Mouse (Mus musculus): ENCODE results near the gene Hist1h2bp.
A peak's percentile ranks its signal among the peaks of the same experiment; 100 is the strongest.

The Hist1h2bp gene

DNA sequence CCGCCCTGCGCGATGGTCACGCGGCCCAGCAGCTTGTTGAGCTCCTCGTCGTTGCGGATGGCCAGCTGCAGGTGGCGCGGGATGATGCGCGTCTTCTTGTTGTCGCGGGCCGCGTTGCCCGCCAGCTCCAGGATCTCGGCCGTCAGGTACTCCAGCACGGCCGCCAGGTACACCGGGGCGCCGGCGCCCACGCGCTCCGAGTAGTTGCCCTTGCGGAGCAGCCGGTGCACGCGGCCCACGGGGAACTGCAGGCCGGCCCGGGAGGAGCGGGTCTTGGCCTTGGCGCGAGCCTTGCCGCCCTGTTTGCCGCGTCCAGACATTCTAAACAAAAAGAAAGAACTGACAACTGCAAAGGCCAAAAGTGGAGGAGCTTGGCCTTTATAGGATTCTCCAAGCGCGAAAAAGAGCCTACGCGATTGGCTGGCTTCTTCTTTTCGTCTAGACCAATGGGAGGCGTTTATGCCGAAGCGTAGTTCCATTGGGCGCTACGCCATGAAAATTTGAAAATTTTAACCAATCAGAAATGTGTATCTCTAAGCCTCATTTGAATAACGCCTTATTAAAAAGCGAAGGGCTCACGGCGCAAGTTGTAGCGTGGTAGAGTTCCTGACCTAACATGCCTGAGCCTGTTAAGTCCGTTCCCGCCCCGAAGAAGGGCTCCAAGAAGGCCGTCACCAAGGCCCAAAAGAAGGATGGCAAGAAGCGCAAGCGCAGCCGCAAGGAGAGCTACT lies at the start of gene Hist1h2bp, which contains the start of gene Hist1h2an:
Hist1h2bp (plus strand) TSS at position 563 of the 731 bp plus-strand sequence.
Hist1h2an (minus strand) TSS at position 320 of the 731 bp plus-strand sequence.
- peak; percentile 99 for DNase-seq (ENCODE audit: low read depth)

DNA sequence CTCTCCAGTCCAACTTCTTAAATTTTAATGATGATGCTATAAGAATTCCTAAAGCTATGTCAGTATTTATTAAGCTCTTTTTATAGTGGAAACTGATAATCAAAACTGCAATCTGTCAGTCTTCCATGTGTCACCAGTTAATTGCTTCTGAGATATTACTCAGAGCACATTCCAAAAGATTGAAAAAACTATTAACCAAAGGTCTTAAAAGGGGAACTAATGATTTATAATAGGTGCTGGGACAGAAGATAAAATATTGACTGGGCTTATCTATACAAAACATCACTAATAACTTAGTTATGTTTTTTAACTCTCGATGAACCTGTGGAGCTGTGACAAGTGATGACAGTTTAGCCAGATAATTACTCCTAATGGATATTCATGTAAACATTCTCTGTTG lies 42.3 kb upstream of the Hist1h2bp start:
- no peak for DNase-seq (ENCODE audit: low read depth)

DNA sequence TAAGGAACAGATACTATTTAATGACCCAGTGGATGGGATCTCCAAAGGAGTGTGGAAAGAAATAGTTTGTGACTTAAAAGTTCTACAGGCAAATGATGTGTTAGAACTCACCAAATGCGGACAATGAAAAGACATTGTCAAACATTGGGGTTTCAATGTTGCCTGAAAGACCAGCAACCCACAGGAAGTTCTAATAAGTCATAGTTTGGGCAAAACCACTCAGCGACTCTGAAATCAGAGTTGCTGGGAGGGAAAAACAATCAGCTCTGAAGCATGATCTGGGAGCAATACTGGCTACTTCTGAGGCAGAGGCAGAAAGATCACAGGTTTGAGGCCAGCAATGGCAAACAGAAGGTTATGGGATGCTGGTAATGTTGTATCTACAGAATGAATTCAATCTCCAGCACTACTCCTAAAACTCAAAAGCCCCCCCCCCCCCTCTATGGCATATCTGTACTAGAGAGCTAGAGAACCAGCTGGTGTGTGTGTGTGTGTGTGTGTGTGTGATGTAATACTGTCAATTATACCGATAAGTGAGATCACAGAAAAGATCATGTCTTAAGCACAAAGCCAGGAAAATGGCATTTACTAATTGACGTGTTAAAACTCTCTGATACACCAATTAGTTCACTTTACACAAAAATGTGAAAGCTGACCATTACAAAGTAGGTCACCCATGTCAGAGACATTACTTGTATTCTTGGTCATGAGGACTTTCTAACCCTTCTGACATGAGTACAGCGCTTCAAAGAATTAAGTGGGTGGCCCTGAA lies 37.7 kb upstream of the Hist1h2bp start:
- DNase-seq (ENCODE audit: low read depth) = peak; percentile 86

DNA sequence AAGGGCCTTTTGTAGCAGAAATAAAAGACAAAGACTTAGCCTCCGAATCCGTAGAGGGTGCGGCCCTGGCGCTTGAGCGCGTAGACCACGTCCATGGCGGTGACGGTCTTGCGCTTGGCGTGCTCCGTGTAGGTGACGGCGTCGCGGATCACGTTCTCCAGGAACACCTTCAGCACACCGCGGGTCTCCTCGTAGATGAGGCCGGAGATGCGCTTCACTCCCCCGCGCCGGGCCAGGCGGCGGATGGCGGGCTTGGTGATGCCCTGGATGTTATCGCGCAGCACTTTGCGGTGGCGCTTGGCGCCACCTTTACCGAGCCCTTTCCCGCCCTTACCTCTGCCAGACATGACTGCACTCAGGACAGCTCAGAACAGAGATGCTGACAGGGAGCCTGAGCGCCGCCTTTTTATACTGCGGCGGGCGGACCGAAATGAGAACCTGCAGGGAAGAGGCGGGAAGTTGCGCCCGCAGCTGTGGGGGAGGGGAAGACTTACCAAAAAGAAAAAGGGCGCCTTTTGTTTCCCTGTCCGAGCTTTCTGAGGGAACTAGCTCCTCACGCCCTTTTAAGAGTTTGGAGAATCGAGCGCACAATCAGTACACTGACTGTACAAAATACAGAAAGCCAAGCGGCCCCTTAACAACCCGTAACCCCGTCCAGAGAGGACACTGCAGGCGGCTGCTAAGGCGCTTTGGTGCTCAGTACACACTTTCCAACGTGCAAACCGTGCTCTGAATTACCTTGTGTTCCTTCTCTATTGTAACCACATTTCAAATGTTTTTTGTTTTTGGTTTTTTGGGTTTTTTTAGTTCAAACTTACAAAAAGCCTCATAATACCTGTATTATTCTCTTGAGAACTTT lies 36.9 kb upstream of the Hist1h2bp start, which contains the start of gene Hist1h4k:
Hist1h4k (minus strand) TSS at position 347 of the 859 bp plus-strand sequence.
- peak; percentile 97 for DNase-seq (ENCODE audit: low read depth)

DNA sequence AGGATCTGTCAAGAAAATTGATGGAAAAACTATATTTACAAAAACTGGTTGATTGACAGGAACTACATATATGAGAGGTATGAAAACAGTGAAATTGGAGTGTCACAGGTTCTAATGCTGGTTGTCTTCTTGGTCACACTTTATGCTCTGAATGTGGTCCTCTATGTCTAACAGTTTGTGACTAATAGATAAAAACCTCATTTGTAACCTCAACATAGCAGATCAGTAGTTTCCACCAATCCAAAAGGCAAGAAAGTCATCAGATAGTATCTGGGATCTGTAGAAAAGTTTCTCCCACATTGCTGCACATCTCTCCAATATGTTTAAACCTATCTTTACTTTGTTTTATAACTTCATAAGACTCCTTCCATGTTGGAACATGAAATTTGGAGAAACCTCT lies 35.8 kb upstream of the Hist1h2bp start:
- DNase-seq (ENCODE audit: low read depth) = peak; percentile 70

DNA sequence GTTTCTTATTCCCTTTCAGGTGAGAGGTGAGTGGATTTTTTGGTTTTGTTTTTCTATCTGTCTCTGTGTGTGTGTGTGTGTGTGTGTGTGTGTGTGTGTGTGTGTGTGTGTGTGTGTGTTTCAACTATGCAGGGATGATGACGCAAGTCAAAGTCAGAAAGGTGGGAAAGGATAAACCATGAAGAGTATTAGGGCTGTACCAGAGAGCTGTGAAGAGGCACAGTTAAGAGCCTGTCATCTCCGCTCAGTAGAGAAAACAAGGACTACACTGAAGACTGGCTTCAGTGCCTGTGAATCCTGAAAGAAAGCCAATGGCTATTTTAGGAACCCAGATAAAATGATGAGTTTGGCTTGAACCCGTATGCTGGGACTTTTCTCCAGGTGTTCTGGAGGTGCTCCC lies 35.4 kb upstream of the Hist1h2bp start:
- peak; percentile 68 for DNase-seq (ENCODE audit: low read depth)

DNA sequence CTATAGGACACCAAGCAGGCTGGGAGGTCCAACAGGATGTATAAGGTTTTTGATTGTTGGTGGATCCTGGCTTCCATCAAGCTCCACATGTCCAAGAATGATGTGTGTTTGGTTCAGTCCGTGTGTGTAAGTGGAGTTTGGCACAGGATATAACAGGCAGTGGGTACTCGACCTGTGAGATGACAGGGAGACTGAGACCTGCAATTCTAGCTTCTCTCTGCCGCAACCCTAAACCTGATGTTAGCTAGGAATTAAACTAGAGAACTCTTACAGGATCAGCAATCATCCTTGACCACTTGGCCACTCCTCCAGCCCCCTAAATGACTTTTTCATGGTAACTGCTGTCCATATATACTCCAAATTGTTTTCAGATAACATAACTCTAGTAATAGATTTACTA lies 34.9 kb upstream of the Hist1h2bp start:
- peak; percentile 77 for DNase-seq (ENCODE audit: low read depth)

DNA sequence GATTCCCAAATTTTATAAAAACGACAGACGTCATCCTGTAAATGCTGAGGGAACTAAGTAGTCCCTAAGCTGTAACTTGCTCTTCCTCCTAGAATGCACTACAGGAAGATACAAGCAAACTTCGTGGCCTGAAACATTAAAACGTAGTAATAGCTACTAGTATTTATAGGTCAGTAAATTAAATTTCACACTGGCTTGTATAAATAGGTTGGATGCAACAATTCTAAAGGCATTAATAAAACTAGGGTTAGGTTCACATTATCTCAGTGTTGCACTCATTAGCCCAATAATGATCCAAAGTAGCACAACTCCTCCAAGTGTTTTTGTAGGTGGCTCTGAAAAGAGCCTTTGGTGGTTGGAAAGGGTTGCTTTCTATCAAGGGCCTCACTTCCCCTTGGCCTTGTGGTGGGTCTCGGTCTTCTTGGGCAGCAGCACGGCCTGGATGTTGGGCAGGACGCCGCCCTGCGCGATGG lies 34.2 kb upstream of the Hist1h2bp start:
- peak; percentile 88 for DNase-seq (ENCODE audit: low read depth)

DNA sequence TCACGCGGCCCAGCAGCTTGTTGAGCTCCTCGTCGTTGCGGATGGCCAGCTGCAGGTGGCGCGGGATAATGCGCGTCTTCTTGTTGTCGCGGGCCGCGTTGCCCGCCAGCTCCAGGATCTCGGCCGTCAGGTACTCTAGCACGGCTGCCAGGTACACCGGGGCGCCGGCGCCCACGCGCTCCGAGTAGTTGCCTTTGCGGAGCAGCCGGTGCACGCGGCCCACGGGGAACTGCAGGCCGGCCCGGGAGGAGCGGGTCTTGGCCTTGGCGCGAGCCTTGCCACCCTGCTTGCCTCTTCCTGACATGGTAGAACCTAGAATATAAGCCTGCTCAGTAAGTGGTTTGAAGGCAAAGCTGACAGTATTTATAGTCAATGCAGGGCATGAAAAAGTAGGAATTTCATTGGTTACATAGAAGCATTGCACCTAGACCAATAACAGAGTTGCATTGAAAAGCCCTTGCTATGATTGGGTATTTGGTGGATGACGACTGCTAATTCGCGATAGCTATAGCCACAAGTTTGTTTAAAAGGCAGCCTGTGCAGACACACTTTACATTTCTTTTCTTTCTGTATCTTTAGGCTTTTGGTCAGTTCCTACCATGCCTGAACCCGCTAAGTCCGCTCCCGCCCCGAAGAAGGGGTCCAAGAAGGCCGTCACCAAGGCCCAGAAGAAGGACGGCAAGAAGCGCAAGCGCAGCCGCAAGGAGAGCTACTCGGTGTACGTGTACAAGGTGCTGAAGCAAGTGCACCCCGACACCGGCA lies 33.6 kb upstream of the Hist1h2bp start, which contains the start of the genes Hist1h2ak and Hist1h2bn:
Hist1h2ak (minus strand) TSS at position 304 of the 762 bp plus-strand sequence.
Hist1h2bn (plus strand) TSS at position 600 of the 762 bp plus-strand sequence.
- DNase-seq (ENCODE audit: low read depth) = peak; percentile 100

DNA sequence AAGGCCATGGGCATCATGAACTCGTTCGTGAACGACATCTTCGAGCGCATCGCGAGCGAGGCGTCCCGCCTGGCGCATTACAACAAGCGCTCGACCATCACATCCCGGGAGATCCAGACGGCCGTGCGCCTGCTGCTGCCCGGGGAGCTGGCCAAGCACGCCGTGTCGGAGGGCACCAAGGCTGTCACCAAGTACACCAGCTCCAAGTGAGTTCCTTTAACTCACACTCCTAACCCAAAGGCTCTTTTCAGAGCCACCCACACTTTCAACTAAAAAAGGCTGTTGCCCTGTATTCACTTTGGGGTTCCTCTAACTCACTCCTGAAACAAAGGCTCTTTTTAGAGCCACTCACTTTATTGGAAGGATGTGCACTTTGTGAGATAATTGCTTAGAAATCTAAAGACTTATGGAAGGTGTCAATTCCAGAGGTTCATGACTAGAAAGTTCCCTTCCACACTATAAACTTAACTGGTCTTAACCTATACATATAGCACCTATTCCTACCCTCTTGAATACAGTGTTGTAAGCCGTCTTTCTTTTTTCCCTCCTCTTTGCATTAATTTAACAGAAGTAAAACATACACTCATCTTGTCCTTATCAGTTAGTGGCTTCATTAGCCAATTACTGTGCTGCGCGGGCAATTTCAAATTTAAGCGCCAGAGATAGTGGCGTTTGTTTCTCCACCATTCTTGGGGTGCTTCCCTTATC lies 32.8 kb upstream of the Hist1h2bp start:
- DNase-seq (ENCODE audit: low read depth) = peak; percentile 93

DNA sequence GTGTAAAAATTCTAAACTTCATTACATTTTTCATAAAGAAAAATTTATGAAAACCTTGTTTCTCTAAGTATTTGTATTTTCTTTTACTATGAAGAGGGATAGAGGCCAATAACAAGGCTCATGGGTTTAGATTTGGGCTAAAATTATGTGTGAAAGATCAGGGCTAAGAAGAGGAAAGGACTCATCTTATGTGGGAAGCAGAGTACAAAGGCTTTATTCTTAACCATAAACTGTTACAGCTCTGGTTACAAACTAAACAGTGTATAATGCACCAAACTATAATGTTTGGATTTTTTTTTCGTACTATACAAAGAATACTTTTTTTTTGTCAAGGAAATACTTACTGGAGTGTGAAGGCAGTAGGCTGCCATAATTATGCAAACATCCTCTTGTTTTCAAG lies 31.6 kb upstream of the Hist1h2bp start:
- DNase-seq (ENCODE audit: low read depth) = peak; percentile 49

DNA sequence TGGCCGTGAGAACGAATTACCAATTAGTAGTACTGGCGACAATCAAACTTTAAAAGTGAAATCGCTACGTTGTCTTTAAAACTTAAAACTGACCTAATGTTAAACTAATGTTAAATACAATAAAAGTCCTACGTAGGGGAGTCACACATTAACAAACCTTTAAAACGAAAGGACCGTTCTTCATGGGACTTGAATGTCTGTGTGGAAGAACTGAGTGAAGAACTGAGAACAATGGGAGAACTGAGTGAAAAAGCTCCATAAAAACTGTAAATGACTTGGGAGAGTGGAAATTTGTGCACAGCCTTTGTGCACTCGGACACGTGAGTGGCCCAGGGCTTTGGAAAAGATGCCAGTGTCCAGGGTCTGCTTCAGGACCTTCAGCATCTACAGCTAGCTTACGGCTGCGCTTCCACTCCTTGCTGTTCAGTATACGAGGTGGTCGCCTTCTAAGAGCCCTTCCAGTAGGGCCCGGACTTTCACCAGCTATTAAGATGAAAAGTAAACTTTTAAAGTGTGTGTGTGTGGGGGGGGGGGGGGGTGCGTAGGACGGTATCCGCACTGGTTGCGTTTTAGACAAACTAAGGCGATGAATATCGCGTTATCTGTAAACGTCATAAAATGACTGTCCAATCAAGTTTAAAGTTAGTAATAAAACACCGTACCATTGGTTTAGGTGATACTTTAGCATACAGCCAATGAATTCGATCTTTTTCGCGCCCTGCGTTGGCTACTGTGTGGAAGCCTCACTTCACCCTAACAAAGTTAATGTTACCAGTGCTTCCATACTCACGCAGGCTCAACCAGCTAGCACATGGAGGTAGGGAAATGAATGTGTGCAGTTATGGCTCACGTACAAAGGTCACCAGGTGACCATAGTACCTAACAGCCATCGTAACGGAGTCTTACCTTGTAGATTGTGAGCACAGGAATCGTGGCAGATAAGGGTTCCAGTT lies 8.2 kb upstream of the Hist1h2bp start:
- peak; percentile 98 for DNase-seq (ENCODE audit: low read depth)

DNA sequence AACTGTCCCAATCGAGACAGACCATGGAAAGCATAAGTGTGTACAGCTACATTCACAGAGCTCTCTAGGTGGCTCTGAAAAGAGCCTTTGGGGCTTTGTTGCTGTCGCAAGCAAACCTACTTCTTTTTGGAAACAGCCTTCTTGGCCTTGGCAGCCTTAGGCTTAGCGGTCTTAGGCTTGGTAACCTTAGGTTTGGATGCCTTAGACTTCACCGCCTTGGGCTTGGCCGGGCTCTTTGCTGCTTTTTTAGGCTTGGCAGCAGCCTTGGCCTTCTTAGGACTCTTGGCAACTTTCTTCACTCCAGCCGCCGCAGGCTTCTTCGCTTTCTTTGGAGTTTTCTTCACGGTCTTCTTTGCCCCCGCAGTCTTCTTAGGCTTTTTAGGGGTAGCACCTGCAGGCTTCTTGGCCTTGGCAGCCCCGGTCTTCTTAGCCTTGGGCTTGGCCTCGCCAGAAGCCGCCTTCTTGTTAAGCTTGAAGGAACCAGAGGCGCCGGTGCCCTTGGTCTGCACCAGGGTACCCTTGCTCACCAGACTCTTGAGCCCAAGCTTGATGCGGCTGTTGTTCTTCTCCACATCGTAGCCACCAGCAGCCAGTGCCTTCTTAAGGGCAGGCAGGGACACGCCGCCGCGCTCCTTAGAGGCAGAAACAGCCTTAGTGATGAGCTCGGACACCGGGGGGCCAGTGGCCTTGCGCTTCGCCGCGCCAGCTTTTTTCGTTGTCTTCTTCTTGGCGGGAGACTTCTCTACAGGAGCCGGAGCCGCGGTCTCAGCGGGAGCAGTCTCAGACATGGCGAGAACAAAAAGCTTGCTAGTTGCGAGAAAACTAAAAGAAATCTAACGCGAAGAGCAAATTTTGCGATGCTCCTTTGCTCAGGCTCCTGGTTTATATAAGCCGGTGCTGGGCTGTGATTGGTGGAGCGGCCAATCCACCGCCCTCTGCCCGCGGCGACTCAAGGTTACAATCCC lies 7.2 kb upstream of the Hist1h2bp start, which contains the start of gene Hist1h1b:
Hist1h1b (minus strand) TSS at position 859 of the 965 bp plus-strand sequence.
- peak; percentile 97 for DNase-seq (ENCODE audit: low read depth)

DNA sequence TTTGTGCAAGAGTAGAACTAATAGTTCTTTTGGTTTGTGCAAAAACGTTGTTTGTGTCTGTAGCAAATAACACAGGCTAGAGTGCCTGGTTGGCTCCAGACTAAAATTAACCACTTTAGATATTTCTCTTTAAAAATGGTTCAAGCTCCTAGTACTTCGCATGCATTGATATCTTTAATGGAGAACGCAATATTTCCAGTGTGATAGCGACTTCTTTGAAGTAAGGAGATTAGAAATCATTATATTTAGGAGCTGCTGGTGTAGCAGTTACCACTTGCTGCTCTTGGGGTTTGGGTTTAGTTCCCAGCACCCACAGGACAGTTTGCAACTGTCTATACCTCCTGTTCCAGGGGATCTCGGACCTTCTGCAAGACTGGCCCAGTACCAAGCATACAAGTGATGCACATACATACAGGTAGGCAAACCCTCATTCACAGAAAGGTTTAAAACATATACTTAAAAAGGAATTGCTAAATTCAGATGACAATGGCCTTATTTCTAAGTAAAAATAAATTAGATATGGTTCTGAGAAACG lies 6.2 kb upstream of the Hist1h2bp start:
- DNase-seq (ENCODE audit: low read depth) = peak; percentile 73

DNA sequence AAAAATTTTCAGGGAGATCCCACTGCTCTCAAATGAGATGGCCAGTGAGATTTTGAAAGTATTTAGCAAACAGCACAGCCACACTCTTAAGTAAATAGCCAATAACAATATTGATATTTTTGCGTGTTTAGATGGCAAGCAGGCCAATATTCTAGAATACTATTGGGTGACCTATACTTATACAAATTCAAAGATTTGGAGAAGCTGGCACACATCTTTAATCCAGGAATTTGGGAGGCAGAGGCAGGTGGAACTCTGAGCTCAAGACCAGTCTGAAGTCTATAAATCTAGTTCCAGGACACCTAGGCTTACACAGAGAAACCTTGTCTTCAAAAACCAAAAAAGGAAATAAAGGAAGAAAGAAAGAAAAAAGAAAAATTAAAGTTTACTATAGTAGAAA lies 5.6 kb upstream of the Hist1h2bp start:
- DNase-seq (ENCODE audit: low read depth) = no peak

DNA sequence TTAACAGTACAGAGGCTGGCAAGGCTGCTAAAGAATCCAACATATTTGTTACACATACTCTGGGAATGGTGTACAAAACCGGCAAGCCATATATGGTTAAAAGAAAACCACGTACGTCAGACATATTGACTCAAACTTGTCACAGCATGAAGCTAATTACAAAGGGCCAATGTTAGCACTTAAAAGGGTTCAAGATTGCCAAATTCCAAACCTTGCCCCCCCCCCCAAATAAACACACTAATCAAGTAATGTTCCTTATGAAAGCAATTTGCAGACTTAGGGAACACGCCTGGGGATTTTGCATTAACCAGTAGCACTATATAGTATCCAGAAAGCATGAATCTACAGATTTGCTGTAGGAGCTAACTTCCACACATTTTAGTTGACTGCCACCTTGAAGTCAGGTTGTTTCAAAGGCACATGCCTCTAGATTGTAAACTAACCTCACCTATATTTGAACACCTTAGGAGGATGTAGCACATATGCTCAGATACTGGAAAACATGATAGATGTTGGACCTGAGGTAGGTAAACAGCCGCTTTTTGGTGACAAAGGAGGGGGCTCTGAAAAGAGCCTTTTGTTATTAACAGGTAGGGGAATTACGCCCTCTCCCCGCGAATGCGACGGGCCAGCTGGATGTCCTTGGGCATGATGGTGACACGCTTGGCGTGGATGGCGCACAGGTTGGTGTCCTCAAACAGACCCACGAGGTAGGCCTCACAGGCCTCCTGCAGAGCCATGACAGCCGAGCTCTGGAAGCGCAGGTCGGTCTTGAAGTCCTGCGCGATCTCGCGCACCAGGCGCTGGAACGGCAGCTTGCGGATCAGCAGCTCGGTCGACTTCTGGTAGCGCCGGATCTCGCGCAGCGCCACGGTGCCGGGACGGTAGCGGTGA lies 4.7 kb upstream of the Hist1h2bp start:
- peak; percentile 95 for DNase-seq (ENCODE audit: low read depth)

DNA sequence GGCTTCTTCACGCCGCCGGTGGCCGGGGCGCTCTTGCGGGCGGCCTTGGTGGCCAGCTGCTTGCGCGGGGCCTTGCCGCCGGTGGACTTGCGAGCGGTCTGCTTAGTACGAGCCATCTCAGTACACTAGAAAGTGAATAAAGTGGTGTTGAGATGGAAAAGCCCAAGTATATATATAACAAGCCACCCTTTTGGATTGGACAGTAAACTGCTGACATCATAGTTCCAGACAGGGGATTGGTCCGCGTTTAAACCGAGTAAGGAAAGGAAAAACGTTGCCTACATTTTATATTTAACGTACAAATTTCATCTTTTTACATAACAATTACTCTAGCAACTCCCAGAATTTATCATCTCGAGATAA lies 4.0 kb upstream of the Hist1h2bp start, which contains the start of gene Hist1h3i:
Hist1h3i (minus strand) TSS at position 116 of the 363 bp plus-strand sequence.
- DNase-seq (ENCODE audit: low read depth) = peak; percentile 99
